Mouse (Mus musculus): ENCODE data around the gene Gm8653. TPM values are rescaled to one million over a fixed set of nuclear protein-coding genes. Genes with fewer than 3 reads are reported as not detected.
"Not testable (repeated sequence)": the region's sequence is repeated elsewhere in the genome, so short reads cannot be mapped to it uniquely, and the experiment has no call there.

Gm8653 gene
- polyA plus RNA-seq (2015; fragmentation: Nextera tagmentation; extraction: Ambion mirVana), result not detected in 2 replicates

DNA sequence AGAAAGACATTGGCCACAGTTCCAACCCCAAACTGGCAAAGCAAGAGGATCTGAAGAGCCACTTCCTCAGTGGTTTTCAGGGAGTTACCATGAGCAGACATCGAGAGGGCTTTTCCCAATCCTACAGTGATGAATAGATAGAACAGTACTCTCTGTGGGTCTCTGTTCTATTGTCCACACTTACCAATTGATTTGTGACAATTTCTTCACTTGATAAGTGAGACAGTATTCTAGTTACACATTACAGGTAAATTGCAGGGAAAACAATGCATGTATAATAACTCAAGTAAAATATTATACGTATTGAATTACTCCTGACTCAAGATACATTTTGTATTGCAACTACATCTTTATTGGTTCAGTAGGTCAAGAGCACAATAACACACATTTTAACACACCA lies at the start of gene Gm8653:
Gene Gm8653 (minus strand): TSS at position 101 of the 400 bp plus-strand sequence.
- not testable (repeated sequence) for H3K36me3 ChIP-seq (ENCODE audit: insufficient read depth, low read length); ATAC-seq (ENCODE audit: low FRiP score, low TSS enrichment); H3K27ac ChIP-seq (ENCODE audit: low read length); H3K4me1 ChIP-seq (ENCODE audit: insufficient read depth, low read length); H3K4me2 ChIP-seq (replicated peaks; ENCODE audit: low read depth, low read length); H3K27me3 ChIP-seq (ENCODE audit: insufficient read depth, low read length); H3K9me3 ChIP-seq (ENCODE audit: low read length); H3K9ac ChIP-seq (replicated peaks; ENCODE audit: low read length); H3K4me3 ChIP-seq (ENCODE audit: low read length)
- WGBS, result no CpG with 5 or more reads among the region's 2 CpGs

DNA sequence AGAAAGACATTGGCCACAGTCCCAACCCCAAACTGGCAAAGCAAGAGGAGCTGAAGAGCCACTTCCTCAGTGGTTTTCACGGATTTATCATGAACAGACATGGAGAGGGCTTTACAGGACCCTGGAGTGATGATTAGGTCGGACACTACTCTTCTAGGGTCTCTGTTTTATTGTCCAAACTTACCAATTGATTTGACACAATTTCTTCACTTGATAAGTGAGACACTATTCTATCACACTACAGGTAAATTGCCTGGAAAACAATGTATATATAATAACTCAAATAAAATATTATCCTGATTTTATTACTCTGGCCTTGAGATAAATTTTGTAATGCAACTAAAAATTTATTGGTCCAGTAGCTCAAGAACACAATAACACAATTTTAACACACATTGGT lies 28.3 kb upstream of the Gm8653 start, which contains the start of gene Gm8453:
Gene Gm8453 (minus strand): TSS at position 101 of the 400 bp plus-strand sequence.
- not testable (repeated sequence) for ATAC-seq (ENCODE audit: low FRiP score, low TSS enrichment); H3K27me3 ChIP-seq (ENCODE audit: insufficient read depth, low read length); H3K36me3 ChIP-seq (ENCODE audit: insufficient read depth, low read length); H3K4me3 ChIP-seq (ENCODE audit: low read length); H3K9ac ChIP-seq (replicated peaks; ENCODE audit: low read length); H3K4me1 ChIP-seq (ENCODE audit: insufficient read depth, low read length); H3K9me3 ChIP-seq (ENCODE audit: low read length); H3K4me2 ChIP-seq (replicated peaks; ENCODE audit: low read depth, low read length); H3K27ac ChIP-seq (ENCODE audit: low read length)
- WGBS, result 23% methylated on average over 1 of the region's 2 CpGs

GRCm38 (mm10) chr7:22189077-22189476 lies 12.0 kb downstream of the Gm8653 start, which contains the start of gene Vmn1r143:
TSS of gene Vmn1r143 (plus strand) at chr7:22189377.
- not testable (repeated sequence) for ATAC-seq (ENCODE audit: low FRiP score, low TSS enrichment); H3K4me3 ChIP-seq (ENCODE audit: low read length); H3K4me1 ChIP-seq (ENCODE audit: insufficient read depth, low read length); H3K36me3 ChIP-seq (ENCODE audit: insufficient read depth, low read length); H3K4me2 ChIP-seq (replicated peaks; ENCODE audit: low read depth, low read length); H3K9ac ChIP-seq (replicated peaks; ENCODE audit: low read length); H3K27me3 ChIP-seq (ENCODE audit: insufficient read depth, low read length); H3K9me3 ChIP-seq (ENCODE audit: low read length); H3K27ac ChIP-seq (ENCODE audit: low read length)
- WGBS, result no CpG with 5 or more reads among the region's 3 CpGs

DNA sequence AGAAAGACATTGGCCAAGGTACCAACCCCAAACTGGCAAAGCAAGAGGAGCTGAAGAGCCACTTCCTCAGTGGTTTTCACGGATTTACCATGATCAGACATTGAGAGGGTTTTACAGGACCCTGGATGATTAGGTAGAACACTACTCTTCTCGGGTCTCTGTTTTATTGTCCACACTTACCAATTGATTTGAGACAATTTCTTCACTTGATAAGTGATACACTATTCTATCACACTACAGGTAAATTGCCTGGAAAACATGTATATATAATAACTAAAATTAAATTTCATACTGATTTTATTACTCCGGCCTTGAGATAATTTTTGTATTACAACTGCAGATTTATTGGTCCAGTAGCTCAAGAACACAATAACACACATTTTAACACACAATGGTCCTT lies 37.1 kb downstream of the Gm8653 start, which contains the start of gene Vmn1r142:
Gene Vmn1r142 (minus strand): TSS at position 101 of the 400 bp plus-strand sequence.
- WGBS, result no CpG with 5 or more reads among the region's 3 CpGs
- not testable (repeated sequence) for ATAC-seq (ENCODE audit: low FRiP score, low TSS enrichment); H3K9ac ChIP-seq (replicated peaks; ENCODE audit: low read length)

More for the DNA sequence above, 37.1 kb downstream of the Gm8653 start, which contains the start of gene Vmn1r142:
- not testable (repeated sequence) for H3K36me3 ChIP-seq (ENCODE audit: insufficient read depth, low read length); H3K27ac ChIP-seq (ENCODE audit: low read length); H3K4me2 ChIP-seq (replicated peaks; ENCODE audit: low read depth, low read length); H3K4me3 ChIP-seq (ENCODE audit: low read length); H3K4me1 ChIP-seq (ENCODE audit: insufficient read depth, low read length); H3K9me3 ChIP-seq (ENCODE audit: low read length); H3K27me3 ChIP-seq (ENCODE audit: insufficient read depth, low read length)

Other genes with a start within 250 kb of the Gm8653 start
- not detected in 2 replicates for gene Vmn1r137, start 206.7 kb downstream of the Gm8653 start, polyA plus RNA-seq (2015; fragmentation: Nextera tagmentation; extraction: Ambion mirVana)
- not detected in 2 replicates for gene Vmn1r138, start 172.4 kb downstream of the Gm8653 start, polyA plus RNA-seq (2015; fragmentation: Nextera tagmentation; extraction: Ambion mirVana)
- gene Gm6176, start 145.0 kb downstream of the Gm8653 start, polyA plus RNA-seq (2015; fragmentation: Nextera tagmentation; extraction: Ambion mirVana), result not detected in 2 replicates
- gene Vmn1r139, start 132.2 kb downstream of the Gm8653 start, polyA plus RNA-seq (2015; fragmentation: Nextera tagmentation; extraction: Ambion mirVana), result not detected in 2 replicates
- not detected in 2 replicates for gene Gm16451, start 83.0 kb downstream of the Gm8653 start, polyA plus RNA-seq (2015; fragmentation: Nextera tagmentation; extraction: Ambion mirVana)
- not detected in 2 replicates for gene Gm10666, start 66.5 kb downstream of the Gm8653 start, polyA plus RNA-seq (2015; fragmentation: Nextera tagmentation; extraction: Ambion mirVana)
- gene Vmn1r142, start 37.2 kb downstream of the Gm8653 start, polyA plus RNA-seq (2015; fragmentation: Nextera tagmentation; extraction: Ambion mirVana), result not detected in 2 replicates
- not detected in 2 replicates for gene Vmn1r143, start 11.9 kb downstream of the Gm8653 start, polyA plus RNA-seq (2015; fragmentation: Nextera tagmentation; extraction: Ambion mirVana)
- gene Gm8453, start 28.2 kb upstream of the Gm8653 start, polyA plus RNA-seq (2015; fragmentation: Nextera tagmentation; extraction: Ambion mirVana), result not detected in 2 replicates
- not detected in 2 replicates for gene Gm4187, start 128.5 kb upstream of the Gm8653 start, polyA plus RNA-seq (2015; fragmentation: Nextera tagmentation; extraction: Ambion mirVana)
- gene Gm8660, start 169.8 kb upstream of the Gm8653 start, polyA plus RNA-seq (2015; fragmentation: Nextera tagmentation; extraction: Ambion mirVana), result not detected in 2 replicates
- not detected in 2 replicates for gene Vmn1r148, start 212.3 kb upstream of the Gm8653 start, polyA plus RNA-seq (2015; fragmentation: Nextera tagmentation; extraction: Ambion mirVana)
- not detected in 2 replicates for gene Vmn1r149, start 237.0 kb upstream of the Gm8653 start, polyA plus RNA-seq (2015; fragmentation: Nextera tagmentation; extraction: Ambion mirVana)